Mouse (Mus musculus) ES-E14 (cell line): ENCODE data around the gene Iqsec1.

ENCODE experiments used
- MAFK ChIP-seq: IDR thresholded peaks from 2 replicates; pipeline ENCODE4 v1.6.1; 2014; ENCODE audit warnings: mild to moderate bottlenecking, low read depth, low read length, inconsistent platforms; ENCODE audit not compliant: insufficient read depth
- ZC3H11A ChIP-seq: IDR thresholded peaks from 2 replicates; pipeline ENCODE4 v1.6.1; 2012; ENCODE audit warnings: low read depth, mild to moderate bottlenecking, inconsistent platforms, low read length, borderline replicate concordance
- ZNF384 ChIP-seq: IDR thresholded peaks from 2 replicates; pipeline ENCODE4 v1.6.1; 2012; ENCODE audit warnings: low read depth, low read length, inconsistent platforms

DNA sequence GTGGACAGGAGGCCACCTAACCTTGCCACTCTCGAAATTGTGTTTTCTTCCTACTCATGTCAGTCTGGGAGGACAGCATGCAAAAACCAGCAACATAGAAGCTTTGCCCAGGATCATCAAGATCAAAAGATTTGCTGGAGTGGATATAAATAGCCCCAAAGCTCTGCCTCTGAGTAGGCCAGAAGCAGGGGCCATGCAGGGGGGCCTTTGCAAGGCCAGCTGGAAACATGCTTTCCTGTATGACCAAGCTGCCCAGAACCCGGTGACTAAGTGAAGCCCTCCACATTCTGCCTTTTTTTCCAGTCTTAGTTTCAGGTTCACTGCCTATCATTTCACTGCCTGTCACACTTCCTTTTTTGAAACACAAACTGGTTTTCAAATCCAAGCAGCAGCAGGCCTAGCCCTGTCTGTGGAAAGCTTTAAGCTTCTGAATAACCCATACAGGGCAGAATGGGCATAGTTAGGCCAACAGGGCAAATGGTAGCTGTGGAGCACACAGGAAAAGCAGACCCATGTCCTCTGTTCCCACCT lies 19.1 kb downstream of the Iqsec1 start:
- TF ChIP-seq ZC3H11A (no peak), ZNF384 (no peak), MAFK (no peak)
